Mouse (Mus musculus) left cerebral cortex, postnatal 4 days (tissue): ENCODE data around the gene Hand1. TPM values are rescaled to one million over a fixed set of nuclear protein-coding genes. Genes with fewer than 3 reads are reported as not detected.
"Not testable (repeated sequence)": the region's sequence is repeated elsewhere in the genome, so short reads cannot be mapped to it uniquely, and the experiment has no call there.

Experiments used
- DNase-seq: peaks from one replicate; pipeline ENCODE4 v3.0.0-alpha.2; 2022
- intact Hi-C: fragments of 180-260 bp; cut with DNase I; formaldehyde crosslinking; loops from one replicate; pipeline ENCODE4 v1.15.1; 2025
- total RNA-seq, 2 experiments: library from RNA; stranded (reverse); gene quantifications; 2 replicates each; pipeline ENCODE4 v1.2.3; 2021

Hand1 gene
- total RNA-seq: not detected

DNA sequence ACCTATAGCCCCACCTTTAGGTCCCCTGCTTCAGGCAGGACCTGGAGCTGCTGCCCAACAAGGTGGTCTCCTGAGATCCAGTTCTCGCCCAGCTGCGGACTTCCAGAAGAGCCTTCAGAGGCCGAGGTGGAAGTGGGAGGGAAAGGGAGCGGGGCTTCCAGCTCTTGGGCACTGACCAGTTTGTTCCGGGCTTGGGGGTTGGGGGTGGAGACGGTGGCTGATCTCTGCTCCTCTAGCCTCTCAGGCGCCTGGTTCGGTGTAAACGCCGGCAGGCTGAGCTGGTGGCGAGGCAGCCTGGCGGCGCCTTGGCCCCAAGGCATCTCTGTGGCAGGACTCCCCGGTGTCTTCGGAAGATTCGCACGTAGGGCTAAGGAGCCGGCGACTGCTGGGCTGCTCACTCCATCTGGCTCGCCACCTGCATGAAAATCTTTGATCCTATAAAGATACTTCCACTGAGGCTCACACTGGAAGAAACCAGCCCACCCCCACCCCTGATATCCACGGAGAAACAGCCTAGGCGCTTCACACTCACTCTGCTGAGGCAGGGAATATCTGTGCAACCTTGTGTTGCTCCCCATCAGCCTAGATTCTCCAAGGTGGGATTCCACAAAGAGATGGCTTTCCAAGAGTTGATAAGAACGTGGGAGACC, at the start of gene Hand1:
Hand1 (minus strand) TSS at position 267 of the 650 bp plus-strand sequence.
- no peak for DNase-seq
- intact Hi-C loops: no loop called here

DNA sequence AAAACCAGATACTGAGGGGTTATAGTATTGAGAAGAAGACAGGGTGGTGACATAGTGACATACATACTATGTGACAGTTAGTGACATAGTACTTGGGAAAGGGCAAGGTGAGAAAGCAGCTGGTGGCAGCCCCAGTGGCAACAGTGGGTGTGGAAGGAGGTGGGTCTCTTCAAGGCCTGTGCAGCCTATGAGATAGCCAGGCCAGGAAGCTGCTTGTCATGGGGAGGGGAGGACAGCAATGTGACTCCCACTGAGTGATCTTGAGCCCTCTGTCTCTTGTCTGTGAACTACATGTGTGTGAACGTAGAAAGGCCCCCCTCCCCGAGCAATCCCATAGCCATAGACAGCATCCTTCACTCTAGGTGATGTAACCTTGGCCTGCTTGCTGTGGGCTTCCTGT, 43.5 kb upstream of the Hand1 start:
- intact Hi-C loops: no loop called here
- no peak for DNase-seq

DNA sequence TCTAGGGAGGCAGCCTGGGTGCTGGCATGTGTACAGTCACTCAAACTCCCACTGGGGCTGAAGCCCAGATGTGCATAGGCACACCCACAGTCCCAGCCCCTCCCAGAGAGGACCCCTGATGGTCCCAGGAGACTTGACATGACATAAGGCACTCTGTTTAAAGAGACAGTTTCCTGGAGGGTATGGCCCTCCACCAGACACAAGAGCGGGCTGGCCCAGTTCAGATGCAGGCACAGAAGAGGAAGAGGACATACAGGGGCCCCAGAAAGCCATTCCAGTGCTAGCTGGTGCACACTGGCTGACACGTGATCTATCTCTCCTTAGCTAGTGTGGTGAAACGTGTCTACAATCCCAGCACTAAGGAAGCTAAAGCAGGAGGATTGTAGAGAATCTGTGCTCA, 40.4 kb upstream of the Hand1 start:
- intact Hi-C loops: no loop called here

DNA sequence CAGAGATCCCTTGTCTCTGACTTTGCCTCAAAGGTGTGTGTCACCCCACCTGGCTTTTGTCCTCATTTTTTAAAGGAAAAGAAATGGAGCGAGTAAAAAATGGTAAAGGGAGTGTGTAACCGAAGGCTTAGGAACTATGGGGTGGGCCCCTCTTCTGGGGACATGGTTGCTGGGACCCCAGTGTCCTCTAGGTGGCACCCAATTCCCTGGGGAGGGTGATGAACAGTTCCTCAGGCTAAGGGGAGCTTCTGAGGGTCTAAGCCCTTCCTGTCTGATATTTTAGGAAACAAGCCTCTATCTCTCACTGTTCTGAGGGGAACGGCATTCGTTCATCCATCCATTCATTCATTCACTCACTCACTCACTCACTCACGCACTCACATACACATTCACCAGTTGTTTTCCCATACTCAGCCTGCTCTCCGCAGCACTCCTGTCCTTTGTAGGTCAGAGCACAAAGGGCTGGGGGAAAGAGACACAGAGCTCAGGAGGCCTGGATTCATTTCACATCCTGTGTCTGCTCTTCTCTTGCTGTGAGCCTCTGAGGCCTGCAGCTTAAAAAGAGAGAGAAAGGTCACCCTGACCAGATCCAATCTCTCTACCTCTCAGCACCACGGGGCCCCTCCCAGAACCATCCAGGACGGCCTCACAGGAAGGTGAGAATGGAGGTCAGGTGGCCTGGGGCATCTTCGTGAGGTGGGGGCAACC, 36.3 kb upstream of the Hand1 start:
- intact Hi-C loops: no loop called here
- peak; percentile 52 for DNase-seq

More for the DNA sequence above, 40.4 kb upstream of the Hand1 start:
- no peak for DNase-seq

DNA sequence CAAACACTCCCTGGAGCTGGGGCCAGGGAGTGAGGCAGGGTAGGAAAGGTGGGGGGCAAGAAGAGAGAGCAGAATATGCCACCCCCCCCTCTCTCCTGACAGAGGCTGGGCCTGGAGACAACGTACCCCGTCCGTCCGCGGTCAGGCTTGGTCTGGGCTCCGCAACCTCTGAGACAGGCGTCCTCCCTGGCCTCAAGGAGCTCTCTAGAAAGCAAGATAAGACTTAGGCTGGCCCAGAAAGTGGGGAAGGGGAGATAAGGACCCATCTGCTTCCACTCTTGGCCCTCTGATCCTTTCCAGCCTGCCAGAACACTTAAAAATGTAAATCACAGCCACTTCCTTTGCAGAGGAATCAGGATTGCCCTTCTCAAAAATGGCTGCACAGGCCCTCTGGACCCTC, 33.8 kb upstream of the Hand1 start:
- intact Hi-C loops: no loop called here
- no peak for DNase-seq

DNA sequence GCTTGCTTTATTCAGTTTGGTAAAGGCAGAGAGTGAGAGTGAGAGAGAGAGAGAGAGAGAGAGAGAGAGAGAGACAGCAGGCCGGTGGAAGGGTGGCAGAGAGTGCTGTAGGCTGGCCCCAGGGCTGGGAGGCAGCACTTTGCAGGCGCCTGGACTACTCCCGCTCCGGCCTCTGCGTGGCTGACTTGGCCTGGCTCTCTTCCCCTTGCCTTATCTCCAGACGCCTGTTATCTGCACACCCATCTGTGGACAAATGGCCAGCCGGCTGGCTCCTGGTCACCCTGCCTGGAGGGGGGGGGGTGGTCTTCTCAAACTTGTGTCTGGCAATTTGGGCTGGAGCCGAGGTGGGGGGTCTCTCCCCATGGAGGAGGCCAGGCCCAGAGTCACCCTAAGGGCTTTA, 32.0 kb upstream of the Hand1 start:
- DNase-seq: no peak
- intact Hi-C loops: no loop called here

DNA sequence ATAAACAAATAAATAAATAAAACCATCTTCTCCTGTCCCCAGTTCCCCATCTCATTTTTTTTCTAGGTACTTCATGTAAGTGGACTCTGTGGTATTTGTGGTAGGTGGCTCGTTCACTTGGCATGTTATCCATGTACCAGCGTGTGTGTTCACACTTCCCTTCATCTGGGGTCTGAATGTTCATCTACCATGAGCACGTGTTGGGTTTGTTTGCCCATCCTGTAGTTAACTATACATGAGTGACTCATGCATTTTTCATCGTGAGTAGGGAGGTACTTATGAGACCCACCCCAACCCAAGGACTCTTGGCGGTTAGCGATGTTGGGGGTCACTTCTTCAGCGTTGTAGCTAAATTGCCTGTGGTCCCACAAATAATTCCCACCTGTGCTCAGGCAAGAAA, 29.5 kb upstream of the Hand1 start:
- intact Hi-C loops: no loop called here
- DNase-seq: no peak

DNA sequence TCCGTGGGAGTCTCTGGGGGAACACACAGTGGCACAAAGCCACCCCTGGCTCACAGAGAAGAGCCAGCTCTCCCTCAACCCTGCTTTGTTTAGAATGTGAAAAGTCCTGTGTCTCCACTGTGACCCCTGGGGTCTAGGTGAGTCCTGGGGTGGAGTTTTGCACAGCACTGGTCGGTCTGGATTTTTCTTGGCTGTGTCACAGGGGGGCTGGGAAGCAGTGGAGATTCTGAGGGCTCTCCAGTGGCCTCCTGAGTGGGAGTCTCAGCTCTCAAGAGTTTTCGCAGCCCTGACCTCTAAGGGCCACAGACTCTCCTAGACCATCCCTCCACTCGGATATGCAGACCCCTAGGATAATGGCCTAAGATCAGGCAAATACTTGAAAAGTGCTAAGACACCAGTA, 25.1 kb upstream of the Hand1 start:
- DNase-seq: no peak

DNA sequence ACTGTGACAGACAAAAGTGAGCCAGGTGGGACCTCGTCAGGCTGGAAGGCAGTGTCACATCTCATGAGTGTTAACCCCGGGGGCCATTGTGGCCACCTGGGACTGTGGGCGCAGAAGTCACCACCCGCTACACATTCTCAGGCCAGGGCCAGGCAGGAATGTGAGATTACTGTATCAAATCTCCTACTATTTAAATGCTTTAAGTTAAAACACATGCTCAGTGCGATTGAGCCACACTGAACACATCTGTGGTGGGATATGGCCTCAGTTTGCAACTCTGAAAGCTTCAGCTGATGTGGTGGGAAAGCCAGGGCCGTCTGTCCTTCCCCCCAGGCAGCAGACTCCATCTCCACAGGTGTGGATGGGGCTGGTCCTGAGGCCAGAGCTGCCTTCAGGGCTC, 21.0 kb upstream of the Hand1 start:
- no peak for DNase-seq
- intact Hi-C loops: no loop called here

More for the DNA sequence above, 25.1 kb upstream of the Hand1 start:
- intact Hi-C loops: no loop called here

DNA sequence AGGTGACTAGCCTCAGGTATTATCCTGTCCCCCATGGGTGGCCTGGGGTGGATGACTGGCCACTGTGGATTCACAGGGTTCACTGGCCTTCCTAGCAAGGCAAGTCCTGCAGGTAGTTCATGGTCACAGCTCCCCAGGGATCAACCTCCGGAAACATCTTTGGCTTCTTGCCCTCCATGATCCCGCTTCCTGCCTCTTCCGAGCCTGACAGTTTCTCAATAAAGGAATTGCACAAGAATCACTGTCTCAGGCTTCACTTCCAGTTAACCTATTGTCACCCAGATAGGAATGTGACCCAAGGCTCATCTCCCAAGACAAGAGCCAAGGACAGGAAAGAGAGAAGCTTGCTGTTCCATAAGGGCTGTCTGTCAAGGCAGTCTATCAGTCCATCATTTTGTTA, 18.3 kb upstream of the Hand1 start:
- no peak for DNase-seq
- intact Hi-C loops: no loop called here

DNA sequence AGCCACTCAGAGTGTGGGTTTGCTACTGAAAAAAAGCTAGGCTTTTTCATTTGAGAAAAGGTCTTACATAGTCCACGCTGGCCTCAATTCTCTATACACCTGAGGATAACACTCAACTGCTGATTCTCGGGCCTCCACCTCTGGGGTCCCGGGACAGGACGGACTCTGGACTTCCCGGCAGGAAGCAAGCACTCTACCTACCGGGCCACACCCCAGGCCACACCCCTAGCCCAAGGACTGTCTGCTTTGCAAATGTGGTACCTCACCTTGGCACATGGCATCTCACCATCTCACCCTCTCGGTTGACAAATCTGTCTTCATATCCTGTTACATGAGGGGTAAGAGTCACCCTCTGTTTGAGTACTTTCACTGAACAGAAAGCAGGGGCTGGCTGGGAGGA, 17.7 kb upstream of the Hand1 start:
- DNase-seq: no peak
- intact Hi-C loops: no loop called here

DNA sequence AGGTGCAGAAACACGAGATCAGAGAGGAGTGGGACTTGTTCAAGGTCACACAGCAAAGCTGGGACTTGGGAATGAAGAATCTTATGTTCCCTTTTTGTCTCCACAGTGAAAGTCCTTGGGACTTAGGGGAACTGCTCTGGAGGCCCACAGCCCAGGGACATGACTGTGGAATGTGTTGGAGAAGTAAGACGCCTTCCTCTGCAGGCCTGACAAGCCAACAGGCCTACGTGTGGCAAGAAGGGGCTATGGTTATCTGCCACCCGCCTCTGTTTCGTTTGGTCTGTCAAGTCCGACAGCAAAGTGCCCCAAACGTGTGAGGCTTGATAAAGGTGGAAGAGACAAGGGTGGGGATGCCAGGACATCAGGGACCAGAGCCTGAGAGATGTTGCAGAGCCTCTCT, 14.8 kb upstream of the Hand1 start:
- intact Hi-C loops: no loop called here
- no peak for DNase-seq

DNA sequence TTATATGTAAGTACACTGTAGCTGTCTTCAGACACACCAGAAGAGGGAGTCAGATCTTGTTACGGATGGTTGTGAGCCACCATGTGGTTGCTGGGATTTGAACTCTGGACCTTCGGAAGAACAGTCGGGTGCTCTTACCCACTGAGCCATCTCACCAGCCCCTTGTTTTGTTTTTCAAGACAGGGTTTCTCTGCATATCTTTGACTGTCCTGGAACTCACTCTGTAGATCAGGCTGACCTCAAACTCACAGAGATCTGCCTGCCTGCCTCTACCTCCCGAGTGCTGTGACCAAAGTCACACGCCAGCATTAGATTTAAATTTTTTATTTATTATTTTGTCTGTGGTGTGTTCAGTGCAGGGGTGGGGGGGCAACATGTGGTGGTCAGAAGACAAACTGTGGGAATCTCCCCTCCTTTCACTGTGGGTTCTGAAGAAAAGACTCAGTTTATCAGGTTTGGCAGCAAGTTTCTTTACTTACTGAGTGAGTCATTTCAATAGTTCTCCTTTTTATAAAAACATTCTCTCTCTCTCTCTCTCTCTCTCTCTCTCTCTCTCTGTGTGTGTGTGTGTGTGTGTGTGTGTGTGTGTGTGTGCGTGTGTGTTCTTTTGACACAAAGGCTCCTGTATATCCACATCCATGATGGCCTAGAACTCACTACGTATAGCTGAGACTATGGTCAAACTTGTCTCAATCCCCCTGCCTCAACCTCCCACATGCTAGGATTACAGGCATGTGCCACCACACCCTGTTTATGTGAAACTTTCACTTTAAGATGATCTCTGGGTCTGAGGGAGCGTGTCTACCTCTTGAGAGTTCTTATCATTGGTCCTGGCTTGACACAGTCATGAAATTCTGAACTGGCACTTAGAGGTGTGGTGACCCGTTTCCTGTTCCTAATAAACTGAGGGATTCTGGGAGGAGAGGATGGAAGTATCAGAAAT, 14.1 kb upstream of the Hand1 start:
- intact Hi-C loops, DNase-seq: not testable (repeated sequence)

DNA sequence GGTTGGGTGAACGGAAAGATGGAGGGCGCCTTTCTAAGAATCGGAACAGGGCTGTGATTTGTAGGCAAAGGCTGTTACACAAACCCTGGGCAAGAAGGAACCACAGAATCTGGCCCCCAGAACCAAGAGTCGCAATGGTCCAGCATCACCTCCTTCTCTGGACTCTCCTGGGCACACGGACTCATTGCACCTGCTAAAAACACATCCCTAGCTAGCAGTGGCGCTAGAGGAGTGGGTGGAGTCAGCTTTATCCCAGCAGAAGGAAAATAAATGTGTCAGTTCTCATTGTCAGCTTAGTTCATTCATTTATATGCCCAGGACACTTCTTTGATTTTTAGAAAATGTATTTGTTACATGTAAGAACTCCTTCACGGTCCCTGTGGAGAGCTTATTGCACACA, 8.8 kb upstream of the Hand1 start:
- no peak for DNase-seq
- intact Hi-C loops: no loop called here

DNA sequence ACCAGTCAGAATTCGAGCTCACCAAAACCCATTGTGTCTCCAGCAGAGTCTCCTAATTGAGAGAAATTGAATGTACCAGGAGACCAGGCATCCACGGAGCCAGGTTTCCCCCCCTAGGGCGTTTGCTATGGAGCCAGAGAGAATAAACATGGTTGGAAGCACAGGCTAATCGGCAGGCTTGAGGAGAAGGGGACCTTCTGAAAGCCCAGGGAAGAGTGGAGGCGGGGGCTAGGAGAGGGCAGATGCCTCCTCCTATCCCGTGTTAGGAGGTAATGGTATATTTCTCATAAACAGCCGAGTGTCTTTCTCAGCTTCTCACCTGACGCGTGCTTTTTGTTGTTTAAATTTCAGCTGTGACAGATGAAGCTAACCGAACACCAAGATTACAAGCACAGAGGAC, 8.4 kb upstream of the Hand1 start:
- intact Hi-C loops: no loop called here
- no peak for DNase-seq

DNA sequence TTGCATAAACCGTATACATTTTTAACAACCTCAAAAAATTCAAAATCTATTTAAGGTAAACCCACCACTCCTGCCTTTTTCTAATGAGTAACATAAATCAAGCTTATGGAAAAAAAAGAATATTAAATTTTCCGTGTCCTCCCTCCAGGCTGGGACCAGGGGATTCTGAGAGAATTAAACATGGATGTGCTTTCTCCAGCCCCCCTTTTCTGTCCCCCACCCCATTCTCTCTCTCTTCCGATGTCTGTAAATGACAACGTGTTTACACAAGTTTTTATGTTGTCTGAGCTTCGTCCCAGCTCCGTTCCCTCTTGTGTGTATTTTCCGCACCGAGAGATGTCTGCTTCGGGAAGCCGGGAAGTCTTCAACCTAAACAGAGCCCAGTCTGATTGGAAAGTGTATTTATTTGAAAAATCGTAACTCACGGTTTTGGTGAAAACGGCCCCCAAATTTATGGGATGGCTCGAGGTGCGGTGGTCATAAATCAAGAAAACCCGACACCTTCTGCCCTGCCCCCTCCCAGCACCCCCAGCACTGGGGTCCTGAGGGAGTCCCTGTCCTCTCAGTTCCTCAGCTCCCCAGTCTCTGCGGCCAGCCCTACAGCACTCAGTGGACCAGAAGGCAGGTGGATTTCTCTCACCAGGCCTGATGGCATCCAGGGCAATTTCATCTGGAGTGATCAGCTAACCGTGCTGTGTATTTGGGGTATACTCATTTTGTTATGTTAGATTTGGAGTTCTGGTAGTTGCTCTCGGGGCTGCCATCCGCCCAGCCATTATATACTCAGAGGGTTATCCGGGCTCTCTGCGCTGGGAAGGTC, 5.5 kb upstream of the Hand1 start:
- intact Hi-C loops: no loop called here
- DNase-seq: no peak

DNA sequence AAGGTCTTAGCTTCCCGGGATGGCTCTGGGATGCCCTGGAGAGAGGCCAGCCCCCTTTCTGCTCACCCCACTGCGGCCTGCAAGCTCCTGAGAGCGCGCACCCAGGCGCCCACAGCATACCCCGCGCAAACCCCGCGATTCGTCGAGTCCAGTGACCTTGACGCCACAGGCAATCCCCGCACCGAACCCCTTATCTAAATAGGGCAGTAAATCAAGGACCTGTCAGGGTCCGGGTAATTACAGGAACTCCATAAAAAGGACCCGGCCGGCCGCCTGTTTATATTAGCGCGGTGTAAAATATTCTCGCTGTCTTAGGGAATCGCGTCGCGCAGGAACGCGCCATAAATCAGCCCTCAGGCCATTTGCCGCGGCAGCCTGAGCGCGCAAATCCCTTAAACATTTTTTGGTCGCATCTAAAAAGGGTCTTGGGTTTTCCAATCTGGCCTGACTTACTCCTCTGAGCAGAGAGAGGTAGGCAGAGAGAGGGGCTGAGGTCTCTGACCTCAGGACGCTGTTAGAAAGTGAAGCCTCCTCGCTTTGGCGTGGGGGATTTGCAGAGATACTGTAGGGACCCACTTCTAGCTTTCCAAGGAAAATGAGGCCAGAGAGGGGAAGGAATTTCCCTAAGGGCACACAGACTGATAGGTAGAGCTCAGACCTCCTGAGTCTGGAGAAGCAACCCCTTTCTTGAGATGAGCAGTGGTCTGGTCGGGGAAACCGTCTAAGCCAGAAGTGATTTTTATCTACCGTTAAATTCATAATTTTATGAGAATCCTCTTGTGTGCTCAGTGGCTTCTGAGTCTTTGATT, 4.5 kb upstream of the Hand1 start:
- no peak for DNase-seq
- intact Hi-C loops: no loop called here

DNA sequence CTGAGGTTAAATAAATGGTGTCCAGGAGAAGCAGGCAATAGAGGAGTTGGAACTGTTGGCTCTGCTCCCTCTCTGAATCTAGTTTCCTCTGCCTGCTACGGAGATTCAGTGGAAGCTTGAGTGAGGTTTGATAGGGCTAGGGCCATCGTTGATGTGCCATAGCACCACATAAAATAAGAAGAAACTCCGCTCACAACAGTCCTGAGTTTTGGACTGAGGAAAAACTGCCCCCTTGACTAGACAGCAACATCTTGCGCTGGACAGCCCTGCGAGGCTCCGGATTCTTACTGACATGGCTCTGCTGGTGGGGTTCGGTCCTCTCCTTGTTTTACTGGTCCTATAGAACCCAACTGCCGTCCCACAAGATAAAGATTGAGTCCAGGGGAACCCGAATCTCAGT, 3.8 kb upstream of the Hand1 start:
- DNase-seq: no peak
- intact Hi-C loops: no loop called here

DNA sequence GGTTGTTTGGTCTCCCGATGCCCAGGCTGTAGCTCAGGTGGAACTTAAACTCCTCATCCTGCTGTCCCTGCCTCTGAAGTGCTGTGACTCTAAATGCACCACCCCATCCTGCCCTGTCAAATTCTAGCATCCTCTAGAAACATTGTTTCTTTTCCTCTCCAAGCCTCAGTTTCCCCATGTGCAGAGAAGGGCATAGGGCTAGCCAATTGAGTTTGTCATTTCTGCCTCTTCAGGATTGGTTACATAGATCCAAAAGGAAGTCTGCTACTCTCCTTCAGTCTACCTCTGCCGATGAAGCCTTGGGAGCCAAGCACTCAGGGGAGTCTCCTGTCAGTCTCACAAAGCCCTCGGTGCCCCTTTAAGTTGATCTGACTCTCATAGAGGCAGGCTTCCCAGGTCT, 3.3 kb upstream of the Hand1 start:
- intact Hi-C loops: no loop called here

DNA sequence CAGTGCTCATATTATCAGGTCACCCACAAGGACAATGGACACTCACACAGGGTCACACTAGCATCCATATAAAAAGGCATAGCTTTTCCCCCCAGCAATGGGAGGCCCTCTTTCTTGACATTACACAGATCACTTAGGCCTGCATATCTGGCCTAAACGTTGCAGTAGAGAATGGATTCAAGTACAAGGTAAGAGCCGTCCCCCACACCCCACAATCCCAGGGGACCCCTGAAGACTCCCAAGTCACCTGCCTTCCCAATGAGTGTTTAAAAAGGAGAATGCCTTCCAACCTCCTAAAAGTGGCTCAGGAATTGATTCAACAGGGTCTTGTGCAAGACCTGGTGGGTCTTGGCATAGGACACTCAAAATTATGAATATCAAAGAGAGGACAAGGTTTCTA, 2.7 kb upstream of the Hand1 start:
- intact Hi-C loops: no loop called here

More for the DNA sequence above, 3.3 kb upstream of the Hand1 start:
- DNase-seq: no peak

More for the DNA sequence above, 2.7 kb upstream of the Hand1 start:
- DNase-seq: no peak
